Mouse (Mus musculus): ENCODE results near the gene Uhrf1bp1l. TPM values are rescaled to one million over a fixed set of nuclear protein-coding genes. Genes with fewer than 3 reads are reported as not detected.

Uhrf1bp1l gene
- polyA plus RNA-seq, 1 experiment = 27.3 TPM

GRCm38 (mm10) chr10:89764457-89765121, 19.8 kb downstream of the Uhrf1bp1l start:
- no peak for TF ChIP-seq CTCF (IDR thresholded peaks at IDR 0.05; ENCODE audit: insufficient read depth, low read length)
- no peak for TF ChIP-seq POLR2A (IDR thresholded peaks at IDR 0.05; ENCODE audit: borderline replicate concordance, extremely low read depth, low read depth, low read length)
- peaks cover 4% of the 10 kb centered on the region; the same call in 1 of the 2 replicates for H3K4me1 ChIP-seq (ENCODE audit: control insufficient read depth, insufficient read depth, low read length)
- no peak for DNase-seq
- no peak overlapping the region for H3K4me3 ChIP-seq (replicated peaks; ENCODE audit: extremely low read depth, low read depth, low read length)
- 49% methylated on average over 9 of the region's 9 CpGs for WGBS

GRCm38 (mm10) chr10:89765790-89766714, 21.3 kb downstream of the Uhrf1bp1l start:
- TF ChIP-seq CTCF (IDR thresholded peaks at IDR 0.05; ENCODE audit: insufficient read depth, low read length) (no peak), POLR2A (IDR thresholded peaks at IDR 0.05; ENCODE audit: borderline replicate concordance, extremely low read depth, low read depth, low read length) (no peak)
- Histone ChIP-seq H3K4me3 (replicated peaks; ENCODE audit: extremely low read depth, low read depth, low read length) (no peak overlapping the region), H3K4me1 (ENCODE audit: control insufficient read depth, insufficient read depth, low read length) (peaks cover 4% of the 10 kb centered on the region; the same call in 1 of the 2 replicates)
- WGBS = 67% methylated on average over 11 of the region's 11 CpGs
- DNase-seq = no peak

GRCm38 (mm10) chr10:89768352-89769020, 23.7 kb downstream of the Uhrf1bp1l start:
- DNase-seq = no peak
- H3K4me1 ChIP-seq (ENCODE audit: control insufficient read depth, insufficient read depth, low read length) = peaks cover 2% of the 10 kb centered on the region; the same call in 1 of the 2 replicates
- WGBS = 54% methylated on average over 7 of the region's 7 CpGs
- TF ChIP-seq CTCF (IDR thresholded peaks at IDR 0.05; ENCODE audit: insufficient read depth, low read length) = no peak
- no peak for TF ChIP-seq POLR2A (IDR thresholded peaks at IDR 0.05; ENCODE audit: borderline replicate concordance, extremely low read depth, low read depth, low read length)
- H3K4me3 ChIP-seq (replicated peaks; ENCODE audit: extremely low read depth, low read depth, low read length) = no peak overlapping the region

GRCm38 (mm10) chr10:89769096-89769495, 24.3 kb downstream of the Uhrf1bp1l start:
- WGBS = 62% methylated on average over 4 of the region's 4 CpGs
- no peak for TF ChIP-seq POLR2A (IDR thresholded peaks at IDR 0.05; ENCODE audit: borderline replicate concordance, extremely low read depth, low read depth, low read length)
- no peak for DNase-seq
- Histone ChIP-seq H3K4me1 (ENCODE audit: control insufficient read depth, insufficient read depth, low read length) (peaks cover 2% of the 10 kb centered on the region; the same call in 1 of the 2 replicates), H3K4me3 (replicated peaks; ENCODE audit: extremely low read depth, low read depth, low read length) (no peak overlapping the region)

GRCm38 (mm10) chr10:89771894-89772293, 27.1 kb downstream of the Uhrf1bp1l start:
- DNase-seq = no peak
- 33% methylated on average over 2 of the region's 2 CpGs for WGBS

GRCm38 (mm10) chr10:89776029-89776428, 31.2 kb downstream of the Uhrf1bp1l start:
- no peak for TF ChIP-seq CTCF (IDR thresholded peaks at IDR 0.05; ENCODE audit: insufficient read depth, low read length)
- no peak for TF ChIP-seq POLR2A (IDR thresholded peaks at IDR 0.05; ENCODE audit: borderline replicate concordance, extremely low read depth, low read depth, low read length)
- H3K4me3 ChIP-seq (replicated peaks; ENCODE audit: extremely low read depth, low read depth, low read length) = no peak overlapping the region
- DNase-seq = no peak
- WGBS = 91% methylated on average over 6 of the region's 6 CpGs
- no peaks in the 10 kb centered on the region for H3K4me1 ChIP-seq (ENCODE audit: control insufficient read depth, insufficient read depth, low read length)

More at GRCm38 (mm10) chr10:89771894-89772293, 27.1 kb downstream of the Uhrf1bp1l start:
- TF ChIP-seq CTCF (IDR thresholded peaks at IDR 0.05; ENCODE audit: insufficient read depth, low read length) (no peak), POLR2A (IDR thresholded peaks at IDR 0.05; ENCODE audit: borderline replicate concordance, extremely low read depth, low read depth, low read length) (no peak)
- Histone ChIP-seq H3K4me3 (replicated peaks; ENCODE audit: extremely low read depth, low read depth, low read length) (no peak overlapping the region), H3K4me1 (ENCODE audit: control insufficient read depth, insufficient read depth, low read length) (no peaks in the 10 kb centered on the region; the same call in 1 of the 2 replicates)

GRCm38 (mm10) chr10:89791870-89792269, 47.1 kb downstream of the Uhrf1bp1l start:
- TF ChIP-seq POLR2A (IDR thresholded peaks at IDR 0.05; ENCODE audit: borderline replicate concordance, extremely low read depth, low read depth, low read length) (no peak), CTCF (IDR thresholded peaks at IDR 0.05; ENCODE audit: insufficient read depth, low read length) (no peak)
- 88% methylated on average over 4 of the region's 4 CpGs for WGBS

GRCm38 (mm10) chr10:89794121-89794520, 49.3 kb downstream of the Uhrf1bp1l start:
- 64% methylated on average over 6 of the region's 6 CpGs for WGBS
- no peak for TF ChIP-seq POLR2A (IDR thresholded peaks at IDR 0.05; ENCODE audit: borderline replicate concordance, extremely low read depth, low read depth, low read length)
- TF ChIP-seq CTCF (IDR thresholded peaks at IDR 0.05; ENCODE audit: insufficient read depth, low read length) = no peak
- H3K4me3 ChIP-seq (replicated peaks; ENCODE audit: extremely low read depth, low read depth, low read length) = no peak overlapping the region
- DNase-seq = no peak
- H3K4me1 ChIP-seq (ENCODE audit: control insufficient read depth, insufficient read depth, low read length) = no peaks in the 10 kb centered on the region

More at GRCm38 (mm10) chr10:89791870-89792269, 47.1 kb downstream of the Uhrf1bp1l start:
- no peak for DNase-seq
- H3K4me1 ChIP-seq (ENCODE audit: control insufficient read depth, insufficient read depth, low read length) = no peaks in the 10 kb centered on the region
- H3K4me3 ChIP-seq (replicated peaks; ENCODE audit: extremely low read depth, low read depth, low read length) = no peak overlapping the region

GRCm38 (mm10) chr10:89819146-89819545, 74.4 kb downstream of the Uhrf1bp1l start:
- TF ChIP-seq POLR2A (IDR thresholded peaks at IDR 0.05; ENCODE audit: borderline replicate concordance, extremely low read depth, low read depth, low read length) (no peak), CTCF (IDR thresholded peaks at IDR 0.05; ENCODE audit: insufficient read depth, low read length) (no peak)
- H3K4me3 ChIP-seq (replicated peaks; ENCODE audit: extremely low read depth, low read depth, low read length) = no peak overlapping the region
- no peak for DNase-seq
- H3K4me1 ChIP-seq (ENCODE audit: control insufficient read depth, insufficient read depth, low read length) = no peaks in the 10 kb centered on the region
- 38% methylated on average over 4 of the region's 4 CpGs for WGBS

Measured in lung, adult 2 months (tissue).